Mouse (Mus musculus) liver, embryonic 12.5 days (tissue): Measurements from ENCODE around the gene Apex1. TPM values are rescaled to one million over a fixed set of nuclear protein-coding genes. Genes with fewer than 3 reads are reported as not detected.

Experiments used
- ATAC-seq: fragments of 200-750 bp; cut with Nextera tagmentation; 2 replicates; pipeline ENCODE4 v1.8.0; 2017; ENCODE audit warnings: moderate number of reproducible peaks, mild to moderate bottlenecking, moderate library complexity
- H3K27ac ChIP-seq: fragments of 300-500 bp; sonication (generic); 2 replicates; pipeline ENCODE4 v1.5.1; 2016; ENCODE audit warnings: mild to moderate bottlenecking
- H3K27me3 ChIP-seq: fragments of 300-500 bp; sonication (generic); replicated peaks from 2 replicates; pipeline ENCODE4 v1.6.1; 2016; ENCODE audit warnings: mild to moderate bottlenecking, moderate library complexity
- H3K36me3 ChIP-seq: fragments of 300-500 bp; sonication (generic); 2 replicates; pipeline ENCODE4 v1.6.1; 2016; ENCODE audit warnings: mild to moderate bottlenecking, moderate library complexity
- H3K4me1 ChIP-seq: fragments of 300-500 bp; sonication (generic); 2 replicates; pipeline ENCODE4 v1.6.1; 2016
- H3K4me2 ChIP-seq: fragments of 300-500 bp; sonication (generic); 2 replicates; pipeline ENCODE4 v1.6.1; 2016; ENCODE audit warnings: mild to moderate bottlenecking, moderate library complexity
- H3K4me3 ChIP-seq: fragments of 300-500 bp; sonication (generic); 2 replicates; pipeline ENCODE4 v1.5.1; 2016; ENCODE audit warnings: mild to moderate bottlenecking, moderate library complexity
- H3K9ac ChIP-seq: fragments of 300-500 bp; sonication (generic); 2 replicates; pipeline ENCODE4 v1.6.1; 2016; ENCODE audit warnings: mild to moderate bottlenecking, moderate library complexity
- H3K9me3 ChIP-seq: fragments of 300-500 bp; sonication (generic); replicated peaks from 2 replicates; pipeline ENCODE4 v1.6.1; 2016; ENCODE audit warnings: mild to moderate bottlenecking, moderate library complexity
- WGBS: fragments of 180-500 bp; shearing (Covaris S2); methylation state at CpG from one replicate; pipeline ENCODE4 v1.1.7; 2016; ENCODE audit not compliant: insufficient replicate concordance; 5-methylcytosine and 5-hydroxymethylcytosine counted together
- polyA plus RNA-seq: library from polyadenylated mRNA; unstranded; fragments of >200 nt; fragmentation: Nextera tagmentation; extraction: Ambion mirVana; gene quantifications from 2 replicates; pipeline ENCODE4 v1.2.1, GENCODE M21; 2016

The Apex1 gene
- polyA plus RNA-seq, result 144 and 147 TPM in 2 replicates

GRCm38 (mm10) chr14:50924281-50925064, at the start of gene Apex1, which contains the start of gene Osgep:
Apex1 (plus strand) TSS chr14:50924968.
Osgep (minus strand) TSS chr14:50924893.
- WGBS, result under 1% methylated on average over 57 of the region's 57 CpGs
- H3K9me3 ChIP-seq, result no peaks in the 10 kb centered on the region
- H3K27ac ChIP-seq, result peak within 1 kb of the TSS; percentile 93
- H3K4me2 ChIP-seq, result peak within 1 kb of the TSS; percentile 96
- H3K4me3 ChIP-seq, result peak within 1 kb of the TSS; percentile 81
- H3K9ac ChIP-seq, result peak within 1 kb of the TSS; percentile 78
- peaks cover 45% of the 10 kb centered on the region for H3K4me1 ChIP-seq
- peaks cover 55% of the 10 kb centered on the region for H3K36me3 ChIP-seq
- peak; percentile 92 for ATAC-seq
- H3K27me3 ChIP-seq, result no peaks in the 10 kb centered on the region

GRCm38 (mm10) chr14:50875175-50875574, 49.6 kb upstream of the Apex1 start:
- Histone ChIP-seq H3K36me3 (no peaks in the 10 kb centered on the region), H3K27me3 (no peaks in the 10 kb centered on the region), H3K9ac (no peak overlapping the region), H3K27ac (no peak overlapping the region), H3K4me2 (no peak overlapping the region), H3K4me1 (peaks cover 13% of the 10 kb centered on the region), H3K4me3 (no peak overlapping the region), H3K9me3 (no peaks in the 10 kb centered on the region)
- ATAC-seq, result no peak
- 69% methylated on average over 3 of the region's 3 CpGs for WGBS

- Histone ChIP-seq H3K4me1 (peaks cover 8% of the 10 kb centered on the region), H3K4me2 (no peak overlapping the region), H3K27me3 (no peaks in the 10 kb centered on the region), H3K4me3 (no peak overlapping the region), H3K9me3 (no peaks in the 10 kb centered on the region), H3K9ac (no peak overlapping the region), H3K36me3 (no peaks in the 10 kb centered on the region), H3K27ac (no peak overlapping the region)
- ATAC-seq, result no peak
- WGBS, result 56% methylated on average over 6 of the region's 6 CpGs
Observed at GRCm38 (mm10) chr14:50875591-50876230, 49.1 kb upstream of the Apex1 start.

- 68% methylated on average over 6 of the region's 6 CpGs for WGBS
- Histone ChIP-seq H3K9ac (no peak overlapping the region), H3K4me2 (no peak overlapping the region), H3K36me3 (no peaks in the 10 kb centered on the region), H3K27me3 (no peaks in the 10 kb centered on the region), H3K9me3 (no peaks in the 10 kb centered on the region), H3K4me3 (no peak overlapping the region), H3K4me1 (peaks cover 5% of the 10 kb centered on the region), H3K27ac (no peak overlapping the region)
- no peak for ATAC-seq
Observed at GRCm38 (mm10) chr14:50876236-50876950, 48.4 kb upstream of the Apex1 start.

GRCm38 (mm10) chr14:50891621-50892020, 33.1 kb upstream of the Apex1 start:
- H3K4me1 ChIP-seq, result 0 out of 2 replicates have a peak, but pooled peaks cover 4% of the 10 kb centered on the region
- no peak overlapping the region for H3K4me3 ChIP-seq
- H3K9ac ChIP-seq, result no peak overlapping the region
- no peak overlapping the region for H3K27ac ChIP-seq
- no peaks in the 10 kb centered on the region for H3K9me3 ChIP-seq
- peaks cover 18% of the 10 kb centered on the region for H3K27me3 ChIP-seq
- H3K4me2 ChIP-seq, result no peak overlapping the region
- no peak for ATAC-seq
- 83% methylated on average over 8 of the region's 8 CpGs for WGBS
- H3K36me3 ChIP-seq, result no peaks in the 10 kb centered on the region

- Histone ChIP-seq H3K4me1 (0 out of 2 replicates have a peak, but pooled peaks cover 7% of the 10 kb centered on the region), H3K9ac (no peak overlapping the region), H3K9me3 (no peaks in the 10 kb centered on the region), H3K4me2 (no peak overlapping the region), H3K36me3 (no peaks in the 10 kb centered on the region), H3K27me3 (peaks cover 22% of the 10 kb centered on the region), H3K27ac (no peak overlapping the region), H3K4me3 (no peak overlapping the region)
- ATAC-seq, result no peak
- 70% methylated on average over 7 of the region's 7 CpGs for WGBS
Observed at GRCm38 (mm10) chr14:50892091-50892490, 32.7 kb upstream of the Apex1 start.

- ATAC-seq, result no peak
- WGBS, result 69% methylated on average over 22 of the region's 22 CpGs
- Histone ChIP-seq H3K9me3 (no peaks in the 10 kb centered on the region), H3K27ac (no peak overlapping the region), H3K4me2 (no peak overlapping the region), H3K27me3 (peaks cover 29% of the 10 kb centered on the region), H3K4me1 (0 out of 2 replicates have a peak, but pooled peaks cover 7% of the 10 kb centered on the region), H3K9ac (no peak overlapping the region), H3K36me3 (no peaks in the 10 kb centered on the region), H3K4me3 (no peak overlapping the region)
Observed at GRCm38 (mm10) chr14:50892541-50893459, 32.0 kb upstream of the Apex1 start.

GRCm38 (mm10) chr14:50895407-50895806, 29.4 kb upstream of the Apex1 start:
- H3K27me3 ChIP-seq, result peaks cover 31% of the 10 kb centered on the region
- no peak overlapping the region for H3K9ac ChIP-seq
- 0 out of 2 replicates have a peak, but pooled peaks cover 7% of the 10 kb centered on the region for H3K4me1 ChIP-seq
- H3K36me3 ChIP-seq, result no peaks in the 10 kb centered on the region
- no peak overlapping the region for H3K27ac ChIP-seq
- no peak overlapping the region for H3K4me2 ChIP-seq
- no peaks in the 10 kb centered on the region for H3K9me3 ChIP-seq
- H3K4me3 ChIP-seq, result no peak overlapping the region
- ATAC-seq, result no peak

- peak overlapping the region; percentile 34 for H3K4me3 ChIP-seq
- peaks cover 31% of the 10 kb centered on the region for H3K27me3 ChIP-seq
- no peak overlapping the region; the same call in 1 of the 2 replicates for H3K9ac ChIP-seq
- WGBS, result 19% methylated on average over 19 of the region's 19 CpGs
- no peaks in the 10 kb centered on the region for H3K36me3 ChIP-seq
- H3K4me2 ChIP-seq, result peak overlapping the region; percentile 66
- ATAC-seq, result peak; percentile 33; the same call in 1 of the 2 replicates
- H3K9me3 ChIP-seq, result no peaks in the 10 kb centered on the region
- H3K4me1 ChIP-seq, result 0 out of 2 replicates have a peak, but pooled peaks cover 7% of the 10 kb centered on the region
- no peak overlapping the region for H3K27ac ChIP-seq
Observed at GRCm38 (mm10) chr14:50895985-50896746, 28.6 kb upstream of the Apex1 start.

- H3K27ac ChIP-seq, result no peak overlapping the region
- WGBS, result 23% methylated on average over 23 of the region's 23 CpGs
- H3K9me3 ChIP-seq, result no peaks in the 10 kb centered on the region
- 0 out of 2 replicates have a peak, but pooled peaks cover 7% of the 10 kb centered on the region for H3K4me1 ChIP-seq
- peaks cover 31% of the 10 kb centered on the region for H3K27me3 ChIP-seq
- no peak overlapping the region; the same call in 1 of the 2 replicates for H3K9ac ChIP-seq
- H3K36me3 ChIP-seq, result no peaks in the 10 kb centered on the region
- peak; percentile 7; the same call in 1 of the 2 replicates for ATAC-seq
- peak overlapping the region; percentile 66 for H3K4me2 ChIP-seq
- H3K4me3 ChIP-seq, result peak overlapping the region; percentile 34
Observed at GRCm38 (mm10) chr14:50896747-50897373, 27.9 kb upstream of the Apex1 start.
